Mouse (Mus musculus): ENCODE data around the gene Des.

DNA sequence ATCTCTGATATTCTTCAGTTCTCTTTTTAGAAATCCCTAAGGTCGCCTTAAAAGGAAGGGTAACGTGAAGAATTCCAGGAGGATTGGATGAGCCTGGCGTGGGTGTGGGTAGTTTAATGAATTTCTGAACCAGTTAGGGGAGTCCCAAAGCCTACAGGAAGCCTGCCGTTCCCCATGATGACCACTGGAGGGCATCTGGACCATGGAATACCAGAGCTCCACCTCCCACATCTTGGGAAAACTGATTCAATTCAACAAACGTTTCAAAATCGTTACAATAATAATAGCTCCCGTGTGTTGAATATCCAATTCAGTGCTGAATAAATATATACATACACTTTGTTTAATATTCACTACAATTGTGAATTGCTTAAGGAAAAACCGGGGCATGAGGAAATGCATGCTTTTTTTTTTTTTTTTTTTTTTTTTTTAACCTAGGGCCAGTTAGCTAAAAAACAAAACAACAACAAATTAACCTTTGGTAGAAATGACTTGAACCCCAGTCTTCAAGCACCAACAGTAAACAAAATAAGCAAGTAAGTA, 17.2 kb upstream of the Des start:
- no peak for TF ChIP-seq TAL1 (IDR thresholded peaks at IDR 0.05; ENCODE audit: low read length)
- TF ChIP-seq GATA1 (IDR thresholded peaks at IDR 0.05; ENCODE audit: low read length), result no peak

All from erythroblast, embryonic 14.5 days (primary cell).